ENCODE assay signal across 26 mouse cellular contexts in genomic region chr1:167546000-167546399, GRCm38 (mm10). TPM values are rescaled to one million over a fixed set of nuclear protein-coding genes. Genes with fewer than 3 reads are reported as not detected.
DNase-seq lines count a peak whose midpoint lies in the region; ATAC-seq and TF ChIP-seq lines count a peak whose summit lies in the region.
"Had no signal": no experiment of that assay in that cellular context is flagged by ENCODE, and none has a peak within 500 bp of the region (broad histone marks: within the 10 kb centered on the region; RNA-seq: fewer than 3 reads in every experiment).

No protein-coding gene starts in this region.

- intact Hi-C loops in heart, adult 2 months (cut with DNase I) = no loop called here

- TF ChIP-seq CTCF in heart, adult 2 months (IDR thresholded peaks at IDR 0.05) = no peak
- no peak for TF ChIP-seq CTCF in liver, embryonic 14.5 days (IDR thresholded peaks at IDR 0.05; ENCODE audit: low read depth)
- TF ChIP-seq CTCF in liver, postnatal 0 days (IDR thresholded peaks at IDR 0.05; ENCODE audit: low read depth) = no peak

- no peak overlapping the region for H3K4me2 ChIP-seq in liver, embryonic 14.5 days (ENCODE audit: low read depth)
- H3K4me2 ChIP-seq in liver, postnatal 0 days (ENCODE audit: low read depth, low read length) = no peak overlapping the region
- H3K4me2 ChIP-seq: embryonic facial prominence, embryonic 13.5 days; forebrain, embryonic 12.5 days; forebrain, embryonic 15.5 days; heart, embryonic 11.5 days; hindbrain, embryonic 13.5 days had no signal

- 83% methylated on average over 2 of the region's 2 CpGs for WGBS in heart, embryonic 10.5 days
- 74% methylated on average over 2 of the region's 2 CpGs for WGBS in heart, adult 2 months
- 24% methylated on average over 2 of the region's 2 CpGs for WGBS in liver, embryonic 14.5 days (ENCODE audit: insufficient replicate concordance)
- 61% methylated on average over 2 of the region's 2 CpGs for WGBS in liver, postnatal 0 days (ENCODE audit: insufficient replicate concordance)

- H3K9me3 ChIP-seq in heart, embryonic 10.5 days = no peaks in the 10 kb centered on the region
- H3K9me3 ChIP-seq in liver, embryonic 14.5 days (ENCODE audit: control insufficient read depth, low read length) = no peaks in the 10 kb centered on the region
- no peaks in the 10 kb centered on the region for H3K9me3 ChIP-seq in liver, postnatal 0 days (ENCODE audit: low read length)
- H3K9me3 ChIP-seq: embryonic facial prominence, embryonic 10.5 days; embryonic facial prominence, embryonic 13.5 days; forebrain, embryonic 12.5 days; forebrain, embryonic 15.5 days; hindbrain, embryonic 10.5 days; hindbrain, embryonic 13.5 days had no signal

- DNase-seq in heart, embryonic 10.5 days (ENCODE audit: low spot score) = peak; percentile 31
- no peak for DNase-seq in heart, adult 2 months
- no peak for DNase-seq in liver, embryonic 14.5 days (ENCODE audit: low read depth in 3 of 3, low spot score in 3 of 3)
- no peak for DNase-seq in liver, postnatal 0 days
- no peak for DNase-seq in ovary, adult 18-20 months (ENCODE audit: low spot score)
- no peak for DNase-seq in kidney, postnatal 10 days
- DNase-seq in thymus, postnatal 36 days = no peak
- DNase-seq: adrenal gland, adult 8-10 months; adrenal gland, postnatal 25 days; cerebellum, adult 11-12 months; cerebellum, adult 8-10 months; cerebellum, postnatal 10 days; cerebellum, postnatal 36 days; embryo, embryonic 11 days; gastrocnemius, postnatal 25 days; heart, adult 18-20 months; heart, postnatal 36 days had no signal

- no peaks in the 10 kb centered on the region for H3K36me3 ChIP-seq in heart, embryonic 10.5 days
- no peaks in the 10 kb centered on the region for H3K36me3 ChIP-seq in heart, adult 2 months (ENCODE audit: control insufficient read depth, insufficient read depth, low read length)
- H3K36me3 ChIP-seq in liver, embryonic 14.5 days (replicated peaks; ENCODE audit: control insufficient read depth, insufficient read depth, low read depth) = no peaks in the 10 kb centered on the region
- H3K36me3 ChIP-seq in liver, postnatal 0 days (replicated peaks; ENCODE audit: insufficient read depth, low read length) = no peaks in the 10 kb centered on the region
- H3K36me3 ChIP-seq: embryonic facial prominence, embryonic 10.5 days; embryonic facial prominence, embryonic 13.5 days; forebrain, embryonic 12.5 days; forebrain, embryonic 15.5 days; hindbrain, embryonic 10.5 days; hindbrain, embryonic 13.5 days had no signal

- no peaks in the 10 kb centered on the region for H3K79me2 ChIP-seq in heart, adult 2 months (replicated peaks; ENCODE audit: control insufficient read depth, insufficient read depth, low read length)

- H3K27me3 ChIP-seq in heart, embryonic 10.5 days (ENCODE audit: insufficient read depth, poor library complexity, severe bottlenecking) = no peaks in the 10 kb centered on the region
- H3K27me3 ChIP-seq in heart, adult 2 months (ENCODE audit: control insufficient read depth, insufficient read depth, low read length) = no peaks in the 10 kb centered on the region
- no peaks in the 10 kb centered on the region for H3K27me3 ChIP-seq in liver, embryonic 14.5 days (ENCODE audit: control insufficient read depth, insufficient read depth, low read length)
- H3K27me3 ChIP-seq in liver, postnatal 0 days (ENCODE audit: insufficient read depth, low read length) = no peaks in the 10 kb centered on the region
- H3K27me3 ChIP-seq: forebrain, embryonic 12.5 days; forebrain, embryonic 15.5 days; hindbrain, embryonic 13.5 days had no signal

- no peak overlapping the region for H3K4me3 ChIP-seq in heart, embryonic 10.5 days
- H3K4me3 ChIP-seq in heart, adult 2 months = no peak overlapping the region
- H3K4me3 ChIP-seq in liver, embryonic 14.5 days (ENCODE audit: insufficient read depth in 1 of 2, low read depth in 2 of 2, low read length in 2 of 2) = no peak overlapping the region
- H3K4me3 ChIP-seq in liver, postnatal 0 days (ENCODE audit: low read depth, low read length) = no peak overlapping the region
- H3K4me3 ChIP-seq: embryonic facial prominence, embryonic 10.5 days; embryonic facial prominence, embryonic 13.5 days; erythroblast, embryonic 14.5 days; forebrain, embryonic 12.5 days; forebrain, embryonic 15.5 days; hindbrain, embryonic 10.5 days; hindbrain, embryonic 13.5 days had no signal

- no peak overlapping the region for H3K9ac ChIP-seq in heart, adult 2 months (ENCODE audit: low read depth, low read length)
- H3K9ac ChIP-seq in liver, embryonic 14.5 days (replicated peaks) = no peak overlapping the region
- no peak overlapping the region for H3K9ac ChIP-seq in liver, postnatal 0 days (replicated peaks)
- H3K9ac ChIP-seq: embryonic facial prominence, embryonic 13.5 days; forebrain, embryonic 12.5 days; forebrain, embryonic 15.5 days; hindbrain, embryonic 13.5 days had no signal

- no peak for TF ChIP-seq EP300 in heart, adult 2 months (IDR thresholded peaks at IDR 0.05; ENCODE audit: insufficient read depth, low read depth, low read length)
- TF ChIP-seq EP300 in liver, embryonic 14.5 days (IDR thresholded peaks at IDR 0.05; ENCODE audit: low read depth) = peak; percentile 49
- 0 out of 2 replicates have a peak, but pooled peaks have one; percentile 20 for TF ChIP-seq EP300 in liver, postnatal 0 days (IDR thresholded peaks at IDR 0.05; ENCODE audit: low read depth)

- no peak overlapping the region for H3K27ac ChIP-seq in heart, embryonic 10.5 days
- no peak overlapping the region for H3K27ac ChIP-seq in heart, adult 2 months
- H3K27ac ChIP-seq in liver, embryonic 14.5 days = no peak overlapping the region
- H3K27ac ChIP-seq in liver, postnatal 0 days (ENCODE audit: low read depth) = no peak overlapping the region
- H3K27ac ChIP-seq: embryonic facial prominence, embryonic 10.5 days; embryonic facial prominence, embryonic 13.5 days; forebrain, embryonic 12.5 days; forebrain, embryonic 15.5 days; hindbrain, embryonic 10.5 days; hindbrain, embryonic 13.5 days had no signal

- peak; percentile 66 for ATAC-seq in liver, embryonic 14.5 days (ENCODE audit: insufficient read depth)
- peak; percentile 56 for ATAC-seq in liver, postnatal 0 days
- ATAC-seq: activated CD4-positive, CD25-positive, alpha-beta regulatory T cell, adult 4 months; forebrain, embryonic 15.5 days had no signal

- no peaks in the 10 kb centered on the region for H3K4me1 ChIP-seq in heart, embryonic 10.5 days
- H3K4me1 ChIP-seq in heart, adult 2 months (ENCODE audit: control insufficient read depth, insufficient read depth, low read length) = no peaks in the 10 kb centered on the region
- H3K4me1 ChIP-seq in liver, embryonic 14.5 days (replicated peaks; ENCODE audit: control insufficient read depth in 2 of 2, insufficient read depth in 2 of 2, low read length in 1 of 2) = peaks cover 0 to 17% of the 10 kb centered on the region in 2 experiments; a peak in 2 of 4 replicates
- no peaks in the 10 kb centered on the region for H3K4me1 ChIP-seq in liver, postnatal 0 days (ENCODE audit: insufficient read depth)
- H3K4me1 ChIP-seq: forebrain, embryonic 12.5 days; forebrain, embryonic 15.5 days had no signal

- TF ChIP-seq POLR2A in heart, adult 2 months (IDR thresholded peaks at IDR 0.05; ENCODE audit: insufficient read depth, low read depth, low read length) = no peak

RNA-seq across cellular contexts. Expression of gene Rxrg, which starts 52.2 kb away (rescaled TPM):
- 2.0 and 3.5 TPM in 2 replicates for polyA plus RNA-seq in heart, embryonic 10.5 days (2016; fragmentation: Nextera tagmentation; extraction: Ambion mirVana)
- total RNA-seq in heart, adult 2 months (2021) = 10 to 100 TPM; 64.2 to 67.0 TPM
- 81.3 and 125 TPM in 2 replicates for polyA plus RNA-seq in heart, adult 2 months (2012; rRNA removed)
- 0.03 and 0.05 TPM in 2 replicates for polyA plus RNA-seq in liver, embryonic 14.5 days (2012; rRNA removed)
- not detected in 2 replicates for polyA plus RNA-seq in liver, embryonic 14.5 days (2014; fragmentation: Nextera tagmentation; extraction: Ambion mirVana)
- polyA plus RNA-seq in liver, postnatal 0 days (2015; fragmentation: Nextera tagmentation; extraction: Ambion mirVana) = 0.19 and 0.49 TPM in 2 replicates
- polyA plus RNA-seq: activated CD4-positive, CD25-positive, alpha-beta regulatory T cell, adult 4 months; erythroblast, embryonic 14.5 days had no signal

Comparison
In these comparisons a context has a peak if more than half of its experiments do, and no peak if none do; other contexts are left out.
1. RNA of gene Rxrg, which starts 52.2 kb away (polyA plus RNA-seq): 81.3 to 125 TPM in heart, adult 2 months; 2.0 to 3.5 TPM in heart, embryonic 10.5 days, 0.19 to 0.49 TPM in liver, postnatal 0 days and 0.03 to 0.05 TPM in liver, embryonic 14.5 days; every median in the first group is over 10 times any median in the second.